Mouse (Mus musculus): ENCODE results near the gene Olfr855.

The Olfr855 gene

DNA sequence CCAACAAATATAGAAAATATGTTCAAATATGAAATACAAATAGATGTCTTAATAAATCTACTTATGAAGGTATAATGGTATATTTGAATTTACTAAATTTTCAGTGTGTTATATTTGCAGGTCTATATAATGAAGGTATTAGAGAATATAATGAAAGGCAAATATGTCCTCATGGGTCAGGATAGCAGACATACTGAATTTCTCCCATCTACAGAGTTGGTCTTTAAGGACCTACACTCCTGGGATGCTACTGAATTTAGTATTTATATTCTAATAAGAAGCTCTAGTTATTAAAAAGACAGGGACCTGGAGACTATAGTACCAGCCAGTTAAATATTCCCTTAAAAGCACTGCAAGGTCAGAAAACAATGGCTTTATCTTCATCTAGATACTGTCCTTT is at the start of gene Olfr855:
Olfr855 (plus strand) TSS at position 301 of the 400 bp plus-strand sequence.
- no peak for DNase-seq (ENCODE audit: low read depth, low spot score)

DNA sequence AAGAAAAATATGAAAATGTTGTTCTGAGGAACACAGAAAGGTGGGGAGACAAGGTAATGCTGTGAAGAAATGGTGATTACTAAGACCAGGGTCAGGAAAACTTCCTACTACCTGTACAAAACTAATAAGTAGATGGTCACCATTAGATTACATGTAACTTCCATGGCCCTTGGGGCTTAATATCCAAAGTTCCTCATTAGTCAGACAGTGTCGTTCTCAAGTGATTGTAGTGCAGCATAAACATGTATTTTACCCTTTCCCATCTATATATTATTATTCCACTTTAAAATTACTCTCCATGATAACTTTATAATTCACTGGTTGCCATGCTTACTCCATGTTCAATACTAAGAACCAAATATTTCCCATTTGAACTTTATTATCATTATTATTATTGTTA is 41.4 kb upstream of the Olfr855 start, which contains the start of gene Olfr853:
Olfr853 (minus strand) TSS at position 101 of the 400 bp plus-strand sequence.
- no peak for DNase-seq (ENCODE audit: low read depth, low spot score)

DNA sequence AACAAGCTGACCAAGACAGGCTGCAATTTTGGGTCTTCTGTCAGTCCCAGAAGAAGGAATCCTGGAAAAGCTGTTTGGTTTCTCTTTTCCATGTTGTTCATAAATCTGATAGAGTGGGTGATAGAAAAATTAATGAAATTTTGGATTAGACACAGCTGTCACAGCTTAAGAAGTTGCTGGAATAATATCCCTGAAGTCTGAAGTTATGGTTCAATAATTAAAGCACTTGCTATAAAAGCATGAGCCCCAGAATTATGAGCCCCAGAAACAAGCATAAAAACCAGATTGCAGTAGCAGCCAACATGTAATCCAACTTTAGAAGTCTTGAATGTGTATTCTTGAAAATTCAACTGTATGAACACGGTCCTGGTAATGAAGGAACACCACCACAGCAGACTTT is 15.1 kb upstream of the Olfr855 start, which contains the start of gene Olfr854:
Olfr854 (minus strand) TSS at position 101 of the 400 bp plus-strand sequence.
- DNase-seq (ENCODE audit: low read depth, low spot score): no peak

GRCm38 (mm10) chr9:19621297-19621696 is 38.9 kb downstream of the Olfr855 start:
- no peak for DNase-seq (ENCODE audit: low read depth, low spot score)

- peak; percentile 100 for DNase-seq (ENCODE audit: low read depth, low spot score)
Measured at GRCm38 (mm10) chr9:19621843-19622822, 39.7 kb downstream of the Olfr855 start, which contains the start of gene Zfp317. Gene Zfp317 (plus strand): TSS chr9:19622102.

- no peak for DNase-seq (ENCODE audit: low read depth, low spot score)
Measured at GRCm38 (mm10) chr9:19629574-19629973, 47.2 kb downstream of the Olfr855 start.
